Mouse (Mus musculus): Measurements from ENCODE around the gene Glipr1.

GRCm38 (mm10) chr10:111972542-111973361, 29.7 kb downstream of the Glipr1 start, which contains the start of gene Krr1:
- TF ChIP-seq CTCF (conservative IDR thresholded peaks at IDR 0.05; ENCODE audit: low read length) (no peak), POU5F1 (IDR thresholded peaks at IDR 0.05; ENCODE audit: borderline replicate concordance, low read length) (no peak), NANOG (IDR thresholded peaks at IDR 0.05; ENCODE audit: borderline replicate concordance, low read length) (no peak)
